Mouse (Mus musculus) thymus, postnatal 25 days (tissue): ENCODE results near the gene Sox13.

Experiments used
- DNase-seq: peaks from one replicate; pipeline ENCODE4 v3.0.0; 2022

Gene Sox13

GRCm38 (mm10) chr1:133424547-133425140 lies 467 bp upstream of the Sox13 start:
- no peak for DNase-seq

- no peak for DNase-seq
Measured at GRCm38 (mm10) chr1:133423166-133423542, 1.0 kb downstream of the Sox13 start.

- DNase-seq = no peak
Measured at GRCm38 (mm10) chr1:133422615-133423161, 1.5 kb downstream of the Sox13 start.

GRCm38 (mm10) chr1:133421975-133422570 lies 2.1 kb downstream of the Sox13 start:
- no peak for DNase-seq

GRCm38 (mm10) chr1:133421061-133421460 lies 3.1 kb downstream of the Sox13 start:
- no peak for DNase-seq

- no peak for DNase-seq
Measured at GRCm38 (mm10) chr1:133420491-133420890, 3.7 kb downstream of the Sox13 start.

- no peak for DNase-seq
Measured at GRCm38 (mm10) chr1:133419178-133419834, 4.9 kb downstream of the Sox13 start.

- DNase-seq = no peak
Measured at GRCm38 (mm10) chr1:133418164-133418800, 5.9 kb downstream of the Sox13 start.

- DNase-seq = no peak
Measured at GRCm38 (mm10) chr1:133417539-133417938, 6.6 kb downstream of the Sox13 start.

- no peak for DNase-seq
Measured at GRCm38 (mm10) chr1:133417113-133417512, 7.1 kb downstream of the Sox13 start.

GRCm38 (mm10) chr1:133416472-133416871 lies 7.7 kb downstream of the Sox13 start:
- DNase-seq = no peak

- DNase-seq = no peak
Measured at GRCm38 (mm10) chr1:133415505-133415904, 8.7 kb downstream of the Sox13 start.

GRCm38 (mm10) chr1:133415086-133415485 lies 9.1 kb downstream of the Sox13 start:
- no peak for DNase-seq

GRCm38 (mm10) chr1:133412941-133413340 lies 11.2 kb downstream of the Sox13 start:
- no peak for DNase-seq

- no peak for DNase-seq
Measured at GRCm38 (mm10) chr1:133411506-133412147, 12.6 kb downstream of the Sox13 start.

- no peak for DNase-seq
Measured at GRCm38 (mm10) chr1:133409786-133410185, 14.4 kb downstream of the Sox13 start.

- DNase-seq = no peak
Measured at GRCm38 (mm10) chr1:133408880-133409516, 15.2 kb downstream of the Sox13 start.

- DNase-seq = no peak
Measured at GRCm38 (mm10) chr1:133408321-133408720, 15.9 kb downstream of the Sox13 start.

- DNase-seq = no peak
Measured at GRCm38 (mm10) chr1:133407436-133407835, 16.7 kb downstream of the Sox13 start.

- DNase-seq = peak; percentile 26
Measured at GRCm38 (mm10) chr1:133406614-133407013, 17.6 kb downstream of the Sox13 start.

GRCm38 (mm10) chr1:133404005-133404404 lies 20.2 kb downstream of the Sox13 start:
- no peak for DNase-seq

- peak; percentile 46 for DNase-seq
Measured at GRCm38 (mm10) chr1:133400014-133400725, 24.0 kb downstream of the Sox13 start.
